Mouse (Mus musculus) thymus, adult 2 months (tissue): ENCODE measurements around the gene Ppp4r1. TPM values are rescaled to one million over a fixed set of nuclear protein-coding genes. Genes with fewer than 3 reads are reported as not detected.

Source experiments
- DNase-seq: peaks from one replicate; pipeline ENCODE4 v3.0.0; 2021
- H3K27ac ChIP-seq: fragments of 200-500 bp; 2 replicates; pipeline ENCODE4 v1.5.1; 2012; ENCODE audit warnings: low read length, control low read depth; ENCODE audit not compliant: control insufficient read depth, insufficient read depth
- H3K27me3 ChIP-seq: fragments of 200-500 bp; 2 replicates; pipeline ENCODE4 v1.6.1; 2012; ENCODE audit warnings: mild to moderate bottlenecking, low read length, moderate library complexity, mixed read lengths; ENCODE audit not compliant: control insufficient read depth, insufficient read depth
- H3K36me3 ChIP-seq: fragments of 200-500 bp; 2 replicates; pipeline ENCODE4 v1.6.1; 2012; ENCODE audit warnings: mild to moderate bottlenecking, low read length, moderate library complexity; ENCODE audit not compliant: control insufficient read depth, insufficient read depth
- H3K4me1 ChIP-seq: fragments of 200-500 bp; replicated peaks from 2 replicates; pipeline ENCODE4 v1.6.1; 2012; ENCODE audit warnings: low read length; ENCODE audit not compliant: control insufficient read depth, insufficient read depth
- H3K4me3 ChIP-seq: fragments of 200-500 bp; 2 replicates; pipeline ENCODE4 v1.5.1; 2012; ENCODE audit warnings: mild to moderate bottlenecking, low read length, control low read depth, moderate library complexity; ENCODE audit not compliant: control insufficient read depth, insufficient read depth
- CTCF ChIP-seq: fragments of 200-500 bp; IDR thresholded peaks from 2 replicates; pipeline ENCODE4 v1.5.1; 2012; ENCODE audit warnings: mild to moderate bottlenecking, control low read depth, low read length, moderate library complexity, borderline replicate concordance; ENCODE audit not compliant: control insufficient read depth, poor library complexity, insufficient read depth; ENCODE audit errors: extremely low read depth
- POLR2A ChIP-seq: fragments of 200-500 bp; IDR thresholded peaks from 2 replicates; pipeline ENCODE4 v1.6.1; 2012; ENCODE audit warnings: mild to moderate bottlenecking, low read length, control low read depth, moderate library complexity; ENCODE audit not compliant: control insufficient read depth, poor library complexity, insufficient read depth; ENCODE audit errors: extremely low read depth
- WGBS: fragments of 180-500 bp; shearing (Covaris S2); methylation state at CpG from one replicate; pipeline ENCODE4 v1.1.7; 2018; 5-methylcytosine and 5-hydroxymethylcytosine counted together
- polyA plus RNA-seq: library from polyadenylated mRNA; depleted of rRNA; stranded (reverse); fragments of >200 nt; gene quantifications from 2 replicates; pipeline ENCODE4 v1.2.3, GENCODE M21; 2012

The Ppp4r1 gene
- polyA plus RNA-seq, 1 experiment = 40.1 TPM

- WGBS = 90% methylated on average over 5 of the region's 5 CpGs
- H3K27ac ChIP-seq = no peak overlapping the region
- H3K36me3 ChIP-seq = peaks cover 21% of the 10 kb centered on the region
- H3K4me3 ChIP-seq = no peak overlapping the region
- H3K4me1 ChIP-seq = peaks cover 5% of the 10 kb centered on the region
- no peak for DNase-seq
- TF ChIP-seq POLR2A (no peak), CTCF (no peak)
- H3K27me3 ChIP-seq = no peaks in the 10 kb centered on the region
These were observed 40.0 kb downstream of the Ppp4r1 start for GRCm38 (mm10) chr17:65822423-65822822.

- TF ChIP-seq POLR2A (no peak), CTCF (no peak)
- 97% methylated on average over 10 of the region's 10 CpGs for WGBS
- Histone ChIP-seq H3K36me3 (peaks cover 17% of the 10 kb centered on the region), H3K27ac (no peak overlapping the region), H3K27me3 (no peaks in the 10 kb centered on the region), H3K4me1 (peaks cover 3% of the 10 kb centered on the region), H3K4me3 (no peak overlapping the region)
- no peak for DNase-seq
These were observed 41.9 kb downstream of the Ppp4r1 start for GRCm38 (mm10) chr17:65824246-65824645.

- Histone ChIP-seq H3K4me3 (no peak overlapping the region), H3K36me3 (peaks cover 19% of the 10 kb centered on the region), H3K4me1 (peaks cover 3% of the 10 kb centered on the region), H3K27me3 (no peaks in the 10 kb centered on the region), H3K27ac (no peak overlapping the region)
- no peak for TF ChIP-seq POLR2A
- TF ChIP-seq CTCF = no peak
- WGBS = 13% methylated on average over 9 of the region's 9 CpGs
- DNase-seq = peak; percentile 27
These were observed 43.9 kb downstream of the Ppp4r1 start for GRCm38 (mm10) chr17:65826257-65826656.

GRCm38 (mm10) chr17:65827119-65827840 is 44.9 kb downstream of the Ppp4r1 start:
- H3K4me1 ChIP-seq = peaks cover 3% of the 10 kb centered on the region
- TF ChIP-seq POLR2A = no peak
- TF ChIP-seq CTCF = no peak
- H3K27ac ChIP-seq = no peak overlapping the region; the same call in 1 of the 2 replicates
- H3K27me3 ChIP-seq = no peaks in the 10 kb centered on the region
- no peak overlapping the region for H3K4me3 ChIP-seq
- no peak for DNase-seq
- WGBS = 98% methylated on average over 16 of the region's 16 CpGs
- peaks cover 28% of the 10 kb centered on the region for H3K36me3 ChIP-seq

GRCm38 (mm10) chr17:65827904-65828303 is 45.5 kb downstream of the Ppp4r1 start:
- no peak for TF ChIP-seq POLR2A
- no peak for TF ChIP-seq CTCF
- Histone ChIP-seq H3K27ac (no peak overlapping the region), H3K4me1 (peaks cover 3% of the 10 kb centered on the region), H3K27me3 (no peaks in the 10 kb centered on the region), H3K4me3 (no peak overlapping the region), H3K36me3 (peaks cover 29% of the 10 kb centered on the region)
- DNase-seq = no peak
- 97% methylated on average over 5 of the region's 5 CpGs for WGBS

GRCm38 (mm10) chr17:65828951-65829350 is 46.6 kb downstream of the Ppp4r1 start:
- H3K4me1 ChIP-seq = peaks cover 3% of the 10 kb centered on the region
- no peak overlapping the region for H3K27ac ChIP-seq
- DNase-seq = no peak
- H3K36me3 ChIP-seq = peaks cover 39% of the 10 kb centered on the region
- no peaks in the 10 kb centered on the region for H3K27me3 ChIP-seq
- no peak overlapping the region for H3K4me3 ChIP-seq
- no peak for TF ChIP-seq CTCF
- TF ChIP-seq POLR2A = no peak
- 95% methylated on average over 11 of the region's 11 CpGs for WGBS
